Mouse (Mus musculus) megakaryocyte, embryonic 14.5 days (primary cell): ENCODE measurements around the gene Thap12. TPM values are rescaled to one million over a fixed set of nuclear protein-coding genes. Genes with fewer than 3 reads are reported as not detected.

Experiments
- H3K27me3 ChIP-seq: replicated peaks from 2 replicates; pipeline ENCODE3; 2012; ENCODE audit warnings: inconsistent platforms
- H3K36me3 ChIP-seq: replicated peaks from 2 replicates; pipeline ENCODE3; 2012; ENCODE audit warnings: low read length, inconsistent platforms, mixed read lengths
- H3K4me1 ChIP-seq: 2 replicates; pipeline ENCODE4 v1.6.1; 2012; ENCODE audit warnings: inconsistent platforms
- H3K4me3 ChIP-seq: replicated peaks from 2 replicates; pipeline ENCODE3; 2012; ENCODE audit warnings: moderate library complexity, mild to moderate bottlenecking, inconsistent platforms
- H3K9me3 ChIP-seq: 2 replicates; pipeline ENCODE4 v1.6.1; 2012; ENCODE audit warnings: inconsistent platforms
- FLI1 ChIP-seq: IDR thresholded peaks from 2 replicates; pipeline ENCODE4 v1.6.1; 2012; ENCODE audit warnings: low read length, inconsistent platforms, mixed read lengths
- GATA1 ChIP-seq: IDR thresholded peaks from 3 replicates; pipeline ENCODE4 v1.6.1; 2012; ENCODE audit warnings: mixed read lengths, low read length, inconsistent platforms, borderline replicate concordance
- polyA plus RNA-seq: library from polyadenylated mRNA; stranded (reverse); fragments of >175 nt; gene quantifications from 2 replicates; pipeline ENCODE4 v1.2.3, GENCODE M21; 2012; ENCODE audit warnings: low replicate concordance; ENCODE audit not compliant: insufficient read depth

Gene Thap12
- 2.0 and 11.5 TPM in 2 replicates for polyA plus RNA-seq

DNA sequence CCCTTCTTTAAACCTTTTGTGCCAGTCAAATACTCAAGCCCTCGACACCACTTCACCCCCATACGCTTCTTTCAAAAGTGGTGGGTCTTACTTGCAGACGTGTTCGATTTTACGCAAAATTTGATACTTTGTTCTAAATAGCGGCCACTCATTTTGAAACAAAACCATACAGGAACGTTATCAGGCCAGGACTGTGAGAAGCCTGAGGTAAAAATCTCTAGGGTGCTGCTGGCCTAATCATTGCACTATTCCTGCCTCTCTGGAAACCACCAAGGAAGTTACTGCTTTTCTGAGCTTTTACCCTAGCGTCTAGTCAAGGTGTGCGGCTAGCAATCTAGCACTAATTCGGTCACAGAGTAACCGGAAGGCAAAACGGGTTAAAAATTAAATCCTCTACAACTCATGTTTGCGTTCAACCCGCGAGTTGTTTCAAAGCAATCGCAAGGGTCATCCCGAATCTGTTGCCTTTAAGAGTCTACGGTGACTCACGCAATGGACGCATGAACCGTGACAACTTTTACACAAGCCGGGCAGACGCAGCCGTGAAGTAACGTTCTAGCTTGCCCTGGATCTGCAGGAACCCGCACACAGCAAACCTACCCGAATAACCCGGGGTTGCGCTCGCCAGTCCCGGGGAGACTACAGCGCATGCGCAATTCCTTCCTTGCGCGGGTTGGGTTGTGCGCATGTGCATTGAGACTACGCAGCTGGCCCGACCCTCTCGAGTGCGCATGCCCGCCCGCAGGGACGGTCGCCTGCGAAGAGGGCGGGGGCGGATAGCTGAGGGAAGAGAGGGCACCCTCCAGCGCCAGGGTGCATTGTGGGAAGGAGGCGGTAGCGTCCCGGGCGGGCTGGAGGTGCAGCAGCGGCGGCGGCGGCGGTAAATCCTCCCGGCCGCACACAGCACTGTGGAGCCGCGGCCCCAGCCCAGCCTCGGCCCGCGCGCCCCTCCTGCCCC, at the start of gene Thap12:
TSS of gene Thap12 (plus strand) at position 821 of the 958 bp plus-strand sequence.
- H3K4me3 ChIP-seq, result peak within 1 kb of the TSS; percentile 94
- H3K9me3 ChIP-seq, result no peaks in the 10 kb centered on the region
- H3K27me3 ChIP-seq, result no peaks in the 10 kb centered on the region
- H3K36me3 ChIP-seq, result peaks cover 14% of the 10 kb centered on the region
- TF ChIP-seq FLI1 (no peak), GATA1 (no peak)
- peaks cover 35% of the 10 kb centered on the region for H3K4me1 ChIP-seq

DNA sequence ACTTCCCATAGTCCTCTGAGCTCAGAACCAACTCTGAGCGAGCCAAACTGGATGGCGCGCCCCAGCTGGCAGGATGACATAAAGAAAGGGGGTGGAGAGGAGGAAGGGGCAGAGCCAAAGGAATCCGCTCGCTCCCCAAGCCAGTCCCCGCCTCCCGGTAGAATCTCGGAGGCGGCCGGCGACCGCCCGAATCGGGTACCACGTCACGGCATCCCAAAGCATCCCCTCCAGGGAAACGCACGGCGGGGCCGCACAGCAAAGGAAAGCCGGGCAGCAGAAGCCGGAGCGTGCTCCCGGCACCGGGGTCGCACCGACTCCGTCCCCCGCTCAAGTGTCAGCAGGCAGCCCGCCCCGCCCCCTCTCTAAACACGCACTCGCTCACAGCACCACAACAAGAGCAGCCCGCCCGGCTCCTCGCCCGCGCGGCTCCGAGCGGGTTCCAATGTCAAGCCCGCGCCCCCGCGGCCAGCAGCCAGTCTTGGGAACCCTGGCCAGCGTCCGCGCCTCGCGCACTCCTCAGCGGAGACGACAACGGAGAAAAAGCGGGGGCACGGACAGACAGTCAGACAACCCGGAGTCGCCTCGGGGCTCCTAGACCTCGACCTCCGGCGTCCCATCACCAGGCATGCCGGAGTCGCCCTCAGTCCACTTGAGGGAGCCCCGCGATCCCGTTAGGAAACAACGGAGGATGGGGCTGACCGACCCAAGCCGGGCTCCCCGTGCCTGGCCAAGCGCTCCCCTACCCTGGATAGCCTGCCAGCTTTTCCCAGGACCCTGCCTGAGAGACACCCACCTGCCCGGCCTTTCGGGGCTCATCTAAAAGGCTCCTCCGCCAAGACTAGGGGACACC, 47.0 kb upstream of the Thap12 start:
- no peaks in the 10 kb centered on the region for H3K9me3 ChIP-seq
- no peaks in the 10 kb centered on the region for H3K27me3 ChIP-seq
- H3K36me3 ChIP-seq, result peaks cover 45% of the 10 kb centered on the region
- no peak for TF ChIP-seq GATA1
- no peak for TF ChIP-seq FLI1
- peaks cover 29% of the 10 kb centered on the region for H3K4me1 ChIP-seq
- H3K4me3 ChIP-seq, result peak overlapping the region; percentile 97

DNA sequence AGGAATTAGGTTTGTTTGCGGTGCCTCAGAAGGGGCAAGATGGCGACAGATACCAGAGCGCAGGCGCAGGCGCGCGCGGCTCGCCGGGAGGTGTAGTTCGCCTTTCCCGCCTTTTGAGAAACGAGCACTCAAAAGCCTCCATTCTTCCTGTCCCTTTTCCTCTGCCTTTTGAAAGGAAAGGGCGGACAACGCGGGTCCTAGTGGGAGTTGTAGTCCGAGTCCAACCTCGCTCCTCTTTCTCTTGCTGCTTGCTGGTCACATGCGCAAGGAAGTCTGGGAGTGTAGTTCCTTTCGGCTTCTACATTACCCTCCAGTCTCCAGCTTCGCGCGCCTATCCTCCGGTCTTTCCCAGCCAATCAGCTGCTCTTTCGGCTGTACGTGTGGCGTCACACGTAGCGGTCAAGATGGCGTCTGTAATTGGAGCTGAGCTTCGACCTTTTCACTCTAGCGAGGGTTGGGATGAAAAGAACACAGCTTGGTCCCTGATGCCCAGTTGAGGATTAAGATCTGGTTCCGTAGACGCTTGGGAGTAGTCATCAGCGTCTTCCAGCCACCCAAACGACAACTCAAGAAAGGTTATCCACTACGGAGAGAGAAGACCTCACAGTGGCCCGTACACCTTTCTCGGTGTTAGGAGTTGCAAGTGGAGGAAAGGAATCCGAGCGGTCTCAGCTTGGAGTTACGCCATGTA, 46.2 kb upstream of the Thap12 start, which contains the start of gene Emsy:
TSS of gene Emsy (minus strand) at position 253 of the 691 bp plus-strand sequence.
- no peak for TF ChIP-seq GATA1
- TF ChIP-seq FLI1, result peak; percentile 44; the same call in 1 of the 2 replicates
- Histone ChIP-seq H3K9me3 (no peaks in the 10 kb centered on the region), H3K4me3 (peak within 1 kb of the TSS; percentile 97), H3K36me3 (peaks cover 39% of the 10 kb centered on the region), H3K27me3 (no peaks in the 10 kb centered on the region), H3K4me1 (peaks cover 35% of the 10 kb centered on the region)

DNA sequence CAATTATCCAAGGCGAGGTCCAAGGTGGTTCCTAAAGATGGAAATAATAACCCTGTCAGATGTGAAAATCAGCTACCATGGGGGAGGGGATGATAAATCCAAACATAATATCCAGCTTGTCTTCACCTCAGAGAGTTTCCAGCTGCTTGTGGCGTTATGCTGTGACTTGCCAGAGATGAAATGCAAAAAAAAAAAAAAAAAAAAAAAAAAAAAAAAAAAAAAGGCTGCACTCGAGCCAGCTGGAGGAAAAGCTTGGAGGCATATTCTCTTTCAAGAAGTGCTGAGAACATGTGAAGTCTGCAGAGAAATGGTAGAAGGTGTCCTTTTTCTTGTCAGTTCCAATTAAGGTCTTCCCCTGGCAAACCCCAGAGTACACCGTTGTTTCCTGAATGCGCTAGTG, 37.7 kb upstream of the Thap12 start:
- H3K36me3 ChIP-seq, result peaks cover 1% of the 10 kb centered on the region
- H3K9me3 ChIP-seq, result peaks cover 7% of the 10 kb centered on the region; the same call in 1 of the 2 replicates
- no peak overlapping the region for H3K4me3 ChIP-seq
- no peak for TF ChIP-seq FLI1
- TF ChIP-seq GATA1, result no peak
- peaks cover 14% of the 10 kb centered on the region for H3K27me3 ChIP-seq
- H3K4me1 ChIP-seq, result peaks cover 14% of the 10 kb centered on the region

DNA sequence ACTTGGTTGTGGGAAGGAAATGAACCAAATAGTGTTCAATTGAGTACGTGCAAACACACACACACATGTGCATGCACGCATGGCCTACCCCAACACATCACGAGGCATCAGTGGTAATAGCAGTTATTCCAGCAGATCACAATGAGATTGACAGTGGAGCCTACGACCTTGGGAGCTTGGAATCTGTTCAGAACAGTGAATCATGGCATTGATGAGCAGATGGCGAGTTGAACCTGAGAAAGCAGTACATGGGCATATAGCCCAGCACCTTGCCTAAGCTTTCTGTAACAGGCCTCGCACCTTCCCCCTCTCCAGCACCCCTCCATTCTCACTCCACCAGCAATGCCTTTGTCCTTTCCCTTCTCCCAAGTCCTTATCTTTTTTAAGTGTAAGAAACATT, 37.2 kb upstream of the Thap12 start:
- H3K27me3 ChIP-seq, result peaks cover 15% of the 10 kb centered on the region
- TF ChIP-seq GATA1 (no peak), FLI1 (no peak)
- peaks cover 16% of the 10 kb centered on the region for H3K4me1 ChIP-seq
- no peak overlapping the region for H3K4me3 ChIP-seq
- no peaks in the 10 kb centered on the region for H3K36me3 ChIP-seq
- peaks cover 7% of the 10 kb centered on the region; the same call in 1 of the 2 replicates for H3K9me3 ChIP-seq

DNA sequence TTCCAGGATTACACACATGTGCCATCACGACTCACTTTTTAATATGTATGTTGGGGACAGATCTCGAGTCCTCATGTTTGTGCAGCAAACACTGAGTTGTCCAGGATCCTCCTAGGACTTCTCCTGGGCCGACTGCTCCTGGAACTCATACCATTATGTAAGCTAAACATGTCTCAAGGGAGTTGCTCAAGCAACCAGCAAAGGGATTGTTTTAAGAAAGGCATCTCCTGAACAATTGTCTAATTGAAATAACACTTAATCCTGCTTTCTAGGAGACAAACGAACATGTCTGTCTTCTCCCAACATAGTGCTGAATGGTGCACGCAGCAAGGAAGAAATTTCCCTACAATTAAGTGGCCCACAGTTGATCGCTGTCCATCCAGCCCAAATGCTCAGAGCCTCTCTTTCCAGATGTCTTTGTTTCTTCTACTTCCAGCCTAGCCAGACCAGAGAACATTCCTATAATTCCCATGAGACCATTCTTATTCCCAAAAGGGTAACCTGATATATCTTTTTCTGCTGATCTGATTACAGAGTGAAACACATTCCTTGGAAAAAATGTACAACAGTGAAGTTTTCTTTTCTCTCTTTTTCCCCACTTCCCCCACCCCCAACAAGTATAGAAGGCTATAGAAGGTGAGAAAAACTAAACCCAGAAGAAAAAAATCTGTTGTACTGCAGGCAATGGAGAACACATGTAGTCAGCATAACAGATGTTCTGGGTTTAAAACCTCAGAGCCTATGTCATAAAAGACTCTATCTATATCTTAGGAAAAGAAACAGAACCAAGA, 34.8 kb upstream of the Thap12 start:
- H3K4me3 ChIP-seq, result no peak overlapping the region
- H3K27me3 ChIP-seq, result peaks cover 23% of the 10 kb centered on the region
- no peaks in the 10 kb centered on the region for H3K36me3 ChIP-seq
- TF ChIP-seq GATA1 (no peak), FLI1 (no peak)
- H3K9me3 ChIP-seq, result peaks cover 7% of the 10 kb centered on the region; the same call in 1 of the 2 replicates
- H3K4me1 ChIP-seq, result peaks cover 34% of the 10 kb centered on the region

DNA sequence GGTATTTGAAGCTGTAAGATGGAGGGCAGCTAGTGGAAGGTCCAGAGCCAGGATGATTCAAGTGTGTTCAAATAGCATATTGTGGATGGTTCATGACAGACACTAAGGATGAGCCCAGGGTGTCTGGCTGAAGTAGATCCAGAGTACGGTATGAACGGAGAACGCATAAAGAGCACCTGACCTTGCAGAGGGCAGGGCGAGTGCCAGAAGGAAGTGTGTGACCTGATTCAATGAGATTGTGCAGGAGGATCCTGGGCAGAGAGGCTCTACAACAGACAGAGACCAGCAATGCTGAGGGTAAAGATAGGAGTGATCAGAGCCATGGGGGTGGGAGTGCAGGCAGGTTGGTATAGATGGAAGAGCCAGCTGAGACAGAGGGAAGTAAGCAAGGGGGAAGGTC, 32.1 kb upstream of the Thap12 start:
- TF ChIP-seq FLI1, result no peak
- TF ChIP-seq GATA1, result no peak
- peaks cover 7% of the 10 kb centered on the region; the same call in 1 of the 2 replicates for H3K9me3 ChIP-seq
- H3K36me3 ChIP-seq, result no peaks in the 10 kb centered on the region
- peaks cover 37% of the 10 kb centered on the region for H3K4me1 ChIP-seq
- H3K27me3 ChIP-seq, result peaks cover 30% of the 10 kb centered on the region
- no peak overlapping the region for H3K4me3 ChIP-seq

DNA sequence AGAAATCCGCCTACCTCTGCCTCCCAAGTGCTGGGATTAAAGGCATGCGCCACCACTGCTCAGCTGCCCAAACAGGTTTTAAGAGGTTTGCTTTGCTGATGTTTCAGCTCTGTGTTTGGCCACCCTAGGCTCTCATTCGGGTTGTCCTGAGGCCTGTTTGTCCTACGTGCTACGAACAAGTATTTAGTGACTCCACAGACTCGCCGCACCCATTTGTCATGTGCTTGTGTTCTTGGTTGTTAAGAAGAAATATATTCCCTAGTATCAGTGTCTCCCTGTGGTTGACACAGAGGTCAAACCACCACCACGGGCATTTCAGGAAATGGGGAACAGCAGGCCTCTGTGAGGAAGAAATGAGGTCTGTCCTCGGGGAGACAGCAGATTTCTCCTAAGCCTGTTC, 31.5 kb upstream of the Thap12 start:
- H3K36me3 ChIP-seq, result no peaks in the 10 kb centered on the region
- TF ChIP-seq FLI1 (no peak), GATA1 (no peak)
- H3K4me1 ChIP-seq, result peaks cover 37% of the 10 kb centered on the region
- H3K4me3 ChIP-seq, result peak overlapping the region; percentile 59
- peaks cover 4% of the 10 kb centered on the region; the same call in 1 of the 2 replicates for H3K9me3 ChIP-seq
- H3K27me3 ChIP-seq, result peaks cover 35% of the 10 kb centered on the region
